Mouse (Mus musculus) right cerebral cortex, postnatal 14 days (tissue): ENCODE results near the gene Gsg1l.

Experiments
- DNase-seq: peaks from one replicate; pipeline ENCODE4 v3.0.0; 2022

Gene Gsg1l

DNA sequence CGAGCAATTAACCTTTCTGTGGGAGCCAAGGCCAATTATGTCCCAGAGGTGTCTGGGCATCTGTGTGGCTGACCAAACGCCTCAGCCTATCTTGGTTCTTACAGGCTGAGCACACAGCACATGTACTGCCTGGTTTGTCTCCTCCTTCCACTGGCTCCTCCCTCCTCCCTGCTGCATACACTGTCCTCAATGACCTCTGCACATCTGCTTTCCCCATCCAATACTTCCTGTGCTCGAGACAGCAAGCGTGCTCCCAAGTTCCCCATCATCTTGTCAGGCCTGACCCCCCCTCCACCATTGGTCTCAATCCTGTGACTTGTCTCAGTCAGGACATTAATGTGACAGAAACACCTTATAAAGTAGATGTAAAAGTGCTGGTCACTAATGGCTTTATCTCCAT is 108.3 kb downstream of the Gsg1l start:
- DNase-seq = no peak

DNA sequence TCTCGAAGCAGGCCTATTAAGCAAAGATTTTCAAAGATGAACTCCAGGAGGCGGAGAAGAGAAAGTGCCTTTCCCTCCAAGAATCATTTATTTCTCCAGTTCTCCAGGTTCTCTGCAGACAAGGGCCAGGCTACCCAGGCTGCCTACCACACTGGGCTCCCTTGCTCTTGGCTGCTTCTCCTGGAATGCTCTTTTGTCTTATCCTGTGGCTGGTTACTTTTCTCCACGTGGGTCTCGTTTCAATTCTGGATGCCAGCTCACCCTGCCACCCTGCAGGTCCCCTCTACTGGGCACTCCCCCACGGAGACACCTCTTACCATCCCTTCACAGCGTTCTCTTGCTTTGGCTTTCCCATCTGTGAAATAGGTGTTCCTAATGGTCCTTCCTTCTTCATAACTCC is 109.4 kb downstream of the Gsg1l start:
- no peak for DNase-seq

DNA sequence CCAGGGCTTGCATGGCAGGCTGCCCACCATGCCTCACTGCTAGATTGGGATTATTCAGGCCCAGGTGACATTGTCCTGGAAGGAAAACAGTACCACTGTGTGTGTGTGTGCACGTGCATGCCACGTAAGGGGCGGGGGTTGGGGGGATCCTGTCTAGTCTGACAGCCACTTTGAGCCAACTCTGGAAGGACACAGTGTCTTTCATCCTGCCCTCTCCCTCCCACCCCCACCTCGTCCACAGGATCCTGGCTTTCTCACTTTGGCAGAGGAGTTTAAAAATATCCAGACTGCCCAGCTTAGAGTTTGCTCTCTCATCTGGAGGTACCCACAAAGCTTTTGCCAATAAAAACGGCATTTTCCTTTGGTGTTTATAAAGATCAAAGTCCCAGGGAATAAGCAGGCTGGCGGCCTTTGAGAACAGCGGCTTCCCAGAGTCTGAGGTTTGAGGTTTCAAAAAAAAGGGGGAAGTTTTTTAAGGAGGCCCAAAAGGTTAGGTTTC is 110.0 kb downstream of the Gsg1l start:
- DNase-seq = no peak

DNA sequence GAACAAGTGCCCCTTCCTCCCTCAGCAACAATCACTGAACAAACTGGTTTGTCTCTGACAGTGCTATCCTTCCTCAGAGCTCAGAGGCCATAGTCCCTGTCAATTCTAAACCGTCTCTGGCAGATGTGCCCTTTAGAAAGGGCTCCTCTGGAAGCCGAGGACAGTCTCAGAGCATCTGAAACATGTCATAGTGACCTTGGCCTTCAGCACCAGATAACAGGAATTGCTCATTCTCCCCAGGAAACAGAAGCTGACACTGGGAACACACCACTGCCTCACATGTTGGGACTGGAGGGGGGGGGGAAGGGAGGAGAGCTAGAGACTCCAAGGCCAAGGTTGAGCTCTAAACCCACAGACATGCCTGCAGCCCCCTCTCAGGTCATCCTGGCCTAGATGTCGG is 113.1 kb downstream of the Gsg1l start:
- DNase-seq = no peak

DNA sequence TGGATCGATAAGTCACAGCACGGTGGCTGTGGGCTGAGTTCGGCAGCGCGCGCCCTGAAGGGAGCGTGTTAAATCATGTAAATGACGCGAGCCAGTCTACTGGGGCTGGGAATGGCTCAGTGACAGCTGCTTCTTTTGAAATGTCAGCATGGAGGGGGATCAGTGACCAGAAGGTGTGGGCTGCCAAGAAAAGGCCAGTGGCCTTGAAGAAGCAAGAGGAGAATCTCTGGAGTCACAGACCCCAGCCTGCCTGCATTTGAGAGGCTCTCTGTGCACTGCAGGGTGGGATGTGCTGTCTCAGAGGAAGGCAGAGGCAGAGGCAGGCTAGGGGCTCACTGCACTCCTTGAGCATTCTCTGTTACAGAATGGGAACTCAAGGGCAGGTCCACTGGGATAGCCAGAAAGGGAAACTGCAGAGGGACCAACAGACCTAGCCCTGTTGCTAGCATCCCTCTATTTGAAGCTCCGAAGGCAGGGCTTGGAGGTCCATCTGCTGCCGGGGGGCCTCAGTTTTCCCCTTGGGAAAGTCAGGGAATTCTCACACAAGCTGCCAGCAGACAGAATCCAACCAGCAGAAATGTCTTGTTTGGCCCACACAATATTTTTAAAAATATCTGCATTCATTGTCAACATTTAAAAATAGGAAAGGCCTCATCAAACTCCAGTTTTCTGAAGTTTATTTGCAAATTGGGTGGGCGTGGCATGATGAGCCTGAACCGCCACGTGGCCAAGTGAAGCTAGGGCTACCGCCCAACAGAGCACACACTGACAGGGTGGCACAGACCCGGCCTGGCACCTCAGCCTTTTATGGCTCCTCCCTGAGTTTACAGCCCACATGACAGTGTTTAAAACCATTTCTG is 115.6 kb downstream of the Gsg1l start:
- DNase-seq = no peak

DNA sequence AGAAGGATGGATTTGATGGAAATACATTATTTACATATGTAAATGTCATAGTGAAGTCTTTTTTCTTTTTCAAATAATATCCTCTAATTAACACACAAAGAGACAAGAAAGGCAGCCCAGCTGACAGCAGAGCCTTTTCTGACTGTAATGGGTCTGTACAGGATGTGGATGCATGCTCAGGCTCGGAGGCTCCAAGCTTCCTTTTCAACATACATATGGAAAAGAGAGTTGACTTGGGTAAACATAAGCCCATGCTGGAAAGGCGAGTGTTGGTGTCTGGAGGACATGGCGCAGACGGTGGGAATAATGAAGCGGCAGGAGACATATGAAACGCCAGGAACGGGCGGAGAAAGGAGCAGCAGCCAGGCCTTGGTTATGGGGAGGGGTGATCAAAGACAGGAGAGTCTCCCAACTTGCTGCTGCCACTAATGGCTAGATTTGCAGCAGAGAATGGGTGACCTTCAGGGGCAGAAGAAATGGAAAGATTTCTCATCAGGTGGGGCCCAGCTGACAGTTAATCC is 118.1 kb downstream of the Gsg1l start:
- DNase-seq = no peak

DNA sequence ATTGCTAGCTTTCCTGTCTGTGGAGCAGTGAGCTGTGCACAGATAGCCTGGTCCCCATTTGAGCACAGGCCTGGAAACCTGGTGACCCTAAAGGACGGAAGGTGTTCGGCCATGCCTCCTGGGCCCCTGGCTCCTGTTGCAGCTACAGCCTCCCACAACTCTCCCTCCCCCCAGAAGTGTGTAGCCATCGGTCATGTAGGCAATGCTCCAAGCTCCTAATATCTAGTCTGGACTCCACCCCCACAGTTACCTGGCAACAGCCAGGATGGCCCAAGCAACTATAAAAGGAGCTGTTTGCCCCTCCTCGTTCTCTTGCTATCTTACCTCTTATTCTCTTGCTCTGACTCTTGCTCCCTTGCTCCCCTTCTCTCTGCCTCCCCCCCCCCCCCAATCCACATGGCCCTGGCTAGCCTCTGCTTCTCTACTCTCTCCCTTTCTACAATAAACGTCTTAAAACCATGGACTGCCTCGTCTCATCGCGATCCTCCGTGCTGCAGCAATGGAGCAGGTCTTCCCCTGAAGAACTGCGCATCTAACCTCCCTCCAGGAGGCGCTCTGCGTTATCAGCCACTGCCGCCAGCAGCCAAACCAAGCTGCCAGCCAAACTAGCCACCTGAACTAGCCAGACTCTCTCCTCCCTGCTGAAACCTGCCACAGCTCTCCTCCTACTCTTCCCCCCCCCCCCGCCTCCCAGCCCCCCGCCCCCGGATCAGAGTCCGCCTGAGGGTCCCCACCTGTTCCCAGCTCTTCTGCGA is 122.7 kb downstream of the Gsg1l start:
- DNase-seq = no peak

DNA sequence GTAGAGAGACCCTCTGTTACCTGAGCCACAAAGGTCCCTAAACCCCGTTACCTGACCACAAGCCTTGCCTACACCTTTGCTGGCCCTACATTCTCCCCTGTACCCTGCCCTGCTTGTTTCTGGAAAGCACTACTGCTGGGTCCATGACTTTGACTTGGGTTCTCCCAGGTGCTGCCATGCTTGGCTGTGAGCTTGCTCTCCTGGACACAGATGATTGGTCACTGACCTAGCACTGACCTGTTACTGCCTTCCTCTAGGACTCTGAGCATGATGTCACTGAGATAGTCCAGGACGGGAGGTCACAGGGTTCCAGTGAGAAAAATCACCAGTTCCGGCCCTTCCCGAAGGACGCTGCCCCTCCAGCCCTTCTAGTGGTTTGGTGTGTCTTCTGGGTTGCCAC is 123.4 kb downstream of the Gsg1l start:
- no peak for DNase-seq

DNA sequence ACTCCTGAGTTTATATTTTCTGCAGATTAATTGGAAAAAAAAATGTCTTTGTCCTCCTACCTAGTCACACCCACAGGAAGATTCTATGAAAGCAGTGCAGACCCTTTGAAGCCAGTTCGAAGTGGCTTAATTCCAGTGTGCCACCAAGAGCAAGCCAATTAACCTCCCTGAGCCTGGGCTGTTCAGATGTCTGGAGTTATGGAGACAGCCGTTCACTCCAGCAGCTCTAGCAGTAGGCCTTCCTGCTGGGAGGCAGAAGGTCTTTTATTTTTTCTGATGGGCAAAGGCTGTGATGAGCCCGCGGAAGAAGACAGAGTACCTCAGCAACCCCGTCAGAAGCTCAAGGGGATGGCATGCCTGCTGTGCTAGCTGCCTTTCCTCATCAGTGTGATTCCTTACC is 127.2 kb downstream of the Gsg1l start:
- no peak for DNase-seq

DNA sequence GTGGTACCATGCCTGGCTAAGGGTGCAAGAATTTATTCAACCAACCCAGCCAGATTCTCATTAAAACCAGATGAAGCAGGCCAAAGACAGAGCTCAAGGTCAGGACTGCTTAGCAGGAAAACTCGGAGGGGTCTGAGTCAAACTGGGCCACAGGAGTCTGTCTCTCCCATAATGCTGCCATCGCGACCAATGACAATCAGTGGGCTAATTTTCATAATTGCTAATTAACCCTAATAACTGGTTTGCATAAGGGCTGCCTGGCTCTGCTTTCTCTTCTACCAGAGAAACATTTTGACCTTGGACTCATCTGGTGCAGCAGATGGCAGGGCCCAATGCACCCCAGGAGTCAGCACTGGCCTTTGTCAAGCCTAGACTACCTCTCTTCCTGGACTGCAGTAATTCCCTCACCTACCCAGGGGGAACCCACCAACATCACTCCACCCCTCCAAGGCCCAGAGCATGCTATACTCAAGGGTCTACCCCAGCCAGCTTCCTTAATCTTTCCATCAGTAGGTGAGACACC is 127.8 kb downstream of the Gsg1l start:
- DNase-seq = no peak

DNA sequence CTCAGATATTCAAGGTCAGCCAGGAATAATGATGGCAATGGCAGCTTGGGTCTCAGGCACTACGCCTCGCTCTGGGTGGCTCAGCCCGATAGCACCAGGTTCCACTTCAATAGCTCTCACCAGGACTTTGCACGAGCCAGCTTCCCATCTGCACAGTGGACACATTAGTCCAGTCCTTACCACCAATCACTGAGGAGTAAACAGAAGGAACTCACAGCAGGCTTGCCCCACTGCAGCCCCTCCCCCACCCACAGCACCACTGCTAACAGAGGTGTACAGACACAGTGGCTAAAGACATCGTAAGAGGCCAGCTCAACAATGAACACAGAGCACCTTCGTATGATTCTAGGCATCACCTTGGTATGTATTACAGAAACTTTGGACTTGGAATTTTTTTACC is 128.4 kb downstream of the Gsg1l start:
- DNase-seq = no peak

DNA sequence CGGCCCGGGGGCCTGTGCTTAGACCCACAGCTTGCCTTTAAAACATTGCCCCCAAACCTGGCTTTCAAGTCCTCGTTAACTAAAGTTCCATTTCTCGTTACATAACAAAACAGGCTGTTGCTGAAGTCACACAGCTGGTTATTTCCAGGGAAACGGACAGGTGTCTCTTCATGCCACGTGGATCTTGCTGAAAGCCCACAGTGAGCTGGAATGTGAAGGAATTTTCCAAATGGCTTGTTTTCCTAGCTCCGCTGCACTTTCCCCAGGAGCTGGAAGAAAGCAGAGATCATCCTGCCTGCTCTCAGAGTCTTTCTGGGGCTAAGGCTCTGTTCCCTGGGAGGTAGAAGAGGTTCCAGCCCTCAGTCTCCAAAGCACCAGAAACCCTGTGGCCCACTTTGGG is 130.3 kb downstream of the Gsg1l start:
- no peak for DNase-seq

DNA sequence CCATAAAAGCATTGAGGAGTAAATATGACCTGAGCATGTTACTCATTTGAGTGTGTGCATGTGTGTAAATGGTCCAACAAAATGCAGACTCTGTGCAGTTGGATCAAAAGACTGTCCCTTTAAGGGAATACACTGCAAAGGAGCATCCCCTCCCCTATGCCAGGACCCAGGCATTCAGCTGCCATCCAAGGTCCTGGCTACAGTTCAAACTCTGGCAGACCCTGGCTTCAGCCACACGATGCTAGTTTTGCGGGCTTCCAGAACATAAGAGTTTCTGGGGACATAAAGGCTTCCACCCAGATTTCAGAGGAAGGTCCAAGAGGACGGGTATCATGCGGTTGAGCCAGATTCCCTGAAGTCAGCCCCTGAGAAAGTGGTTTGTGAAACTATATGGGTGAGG is 133.2 kb downstream of the Gsg1l start:
- no peak for DNase-seq

DNA sequence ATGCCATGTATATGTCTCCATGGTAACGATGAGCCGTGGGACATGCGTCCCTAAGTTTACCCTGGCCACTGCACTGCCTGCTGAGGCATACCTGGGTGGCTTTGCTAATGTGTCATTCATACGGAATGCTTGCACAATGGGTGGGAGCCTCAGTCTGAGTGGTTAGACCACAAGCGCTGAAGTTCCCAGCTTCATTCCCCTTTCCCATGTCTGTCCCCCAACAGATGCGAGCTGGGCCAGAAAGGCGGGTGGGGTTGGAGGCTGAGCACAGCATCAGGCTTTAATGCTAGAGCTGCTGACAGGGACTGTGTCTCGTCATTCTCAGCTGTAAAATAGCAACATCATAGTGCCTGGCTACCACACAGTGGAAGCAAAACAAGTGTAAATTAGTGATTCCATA is 136.3 kb downstream of the Gsg1l start:
- no peak for DNase-seq

DNA sequence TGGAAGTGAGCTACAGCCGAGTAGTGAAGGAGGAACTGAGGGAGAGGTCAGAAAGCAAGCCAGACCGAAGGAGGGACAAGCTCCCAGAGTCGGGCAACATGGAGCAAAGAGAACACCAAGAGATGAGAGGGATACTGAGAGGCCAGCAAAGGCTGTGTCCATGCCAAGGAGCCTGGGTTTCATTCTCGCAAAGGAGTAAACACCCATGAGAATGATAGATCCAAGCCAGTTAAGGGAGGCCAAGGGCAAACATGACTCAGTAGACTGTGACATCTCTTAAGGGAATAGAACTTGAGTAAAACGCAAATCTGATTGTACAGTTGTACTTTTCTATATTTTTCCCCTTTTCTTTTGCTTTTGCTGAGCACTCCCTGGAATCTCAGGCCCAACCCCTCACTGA is 137.6 kb downstream of the Gsg1l start:
- no peak for DNase-seq

DNA sequence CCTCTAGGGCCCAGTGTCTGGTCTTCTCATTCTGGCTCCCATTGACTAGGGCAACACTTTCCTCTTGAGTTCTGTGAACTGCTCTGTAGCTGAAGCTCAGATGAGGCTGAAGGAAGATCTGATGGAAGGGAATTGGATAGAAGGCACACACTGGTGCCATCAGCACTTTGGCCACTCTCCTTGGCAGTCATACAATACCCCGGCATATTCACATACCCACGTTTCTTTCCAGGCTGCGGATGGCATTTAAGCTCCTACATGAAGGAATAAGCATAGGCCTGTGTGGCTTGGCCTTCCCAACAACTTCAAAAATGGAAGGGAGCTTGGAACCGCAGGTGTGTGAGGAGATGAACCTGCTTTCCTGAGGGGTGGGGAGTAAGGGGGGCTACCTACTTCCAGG is 138.7 kb downstream of the Gsg1l start:
- no peak for DNase-seq

DNA sequence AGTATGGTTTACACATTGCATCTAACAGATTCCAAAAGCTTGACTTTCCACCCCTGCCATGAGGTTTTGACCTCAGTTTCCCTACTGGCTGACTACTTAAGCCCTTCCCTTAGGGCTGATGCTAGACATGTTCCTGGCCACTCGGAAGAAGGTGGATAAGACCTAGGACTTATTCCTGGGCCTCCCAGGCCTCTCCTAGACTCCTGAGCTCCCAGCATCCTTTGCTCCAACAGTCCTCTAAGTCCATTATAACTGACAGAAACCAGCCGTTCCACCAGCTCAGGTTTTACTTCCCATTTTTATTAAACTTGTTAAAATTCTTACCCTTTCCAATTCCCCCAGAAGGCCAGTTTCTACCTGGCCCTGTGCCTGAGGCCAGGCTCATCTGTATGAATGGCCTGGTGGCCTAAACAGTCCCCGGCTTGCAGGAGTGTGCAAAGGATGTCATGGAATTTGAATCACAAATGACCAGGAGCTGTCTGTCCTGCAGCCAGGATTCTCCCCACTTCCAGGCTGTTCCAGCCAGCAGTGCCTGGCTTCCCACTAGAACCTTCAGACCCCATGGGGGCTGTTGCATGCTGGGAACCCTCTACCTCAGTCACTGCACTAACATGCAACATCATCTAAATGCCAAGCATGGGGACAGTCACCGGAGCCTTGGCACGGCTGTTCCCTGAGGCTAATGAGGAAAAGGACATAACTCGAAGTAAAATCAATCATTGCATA is 139.7 kb downstream of the Gsg1l start:
- DNase-seq = no peak

DNA sequence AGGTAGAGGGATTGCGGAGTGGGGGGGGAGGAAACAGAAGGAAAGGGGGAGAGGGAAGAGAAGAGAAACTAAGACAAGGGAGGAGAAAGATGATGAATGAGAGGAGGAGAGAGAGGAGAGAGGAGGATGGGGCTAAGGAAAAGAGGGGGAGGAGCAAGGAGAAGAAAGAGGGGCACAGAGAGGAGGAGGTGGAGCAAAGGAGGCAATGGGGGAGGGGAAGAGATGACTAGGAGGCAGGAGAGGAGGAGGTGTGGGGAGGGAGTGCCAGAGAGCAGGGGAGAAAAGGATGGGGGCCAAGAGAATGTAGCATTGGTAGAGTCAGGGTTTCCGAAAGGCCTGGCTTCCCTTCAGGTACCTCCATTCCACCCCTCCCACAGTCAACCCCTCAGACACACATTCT is 147.9 kb downstream of the Gsg1l start:
- no peak for DNase-seq

DNA sequence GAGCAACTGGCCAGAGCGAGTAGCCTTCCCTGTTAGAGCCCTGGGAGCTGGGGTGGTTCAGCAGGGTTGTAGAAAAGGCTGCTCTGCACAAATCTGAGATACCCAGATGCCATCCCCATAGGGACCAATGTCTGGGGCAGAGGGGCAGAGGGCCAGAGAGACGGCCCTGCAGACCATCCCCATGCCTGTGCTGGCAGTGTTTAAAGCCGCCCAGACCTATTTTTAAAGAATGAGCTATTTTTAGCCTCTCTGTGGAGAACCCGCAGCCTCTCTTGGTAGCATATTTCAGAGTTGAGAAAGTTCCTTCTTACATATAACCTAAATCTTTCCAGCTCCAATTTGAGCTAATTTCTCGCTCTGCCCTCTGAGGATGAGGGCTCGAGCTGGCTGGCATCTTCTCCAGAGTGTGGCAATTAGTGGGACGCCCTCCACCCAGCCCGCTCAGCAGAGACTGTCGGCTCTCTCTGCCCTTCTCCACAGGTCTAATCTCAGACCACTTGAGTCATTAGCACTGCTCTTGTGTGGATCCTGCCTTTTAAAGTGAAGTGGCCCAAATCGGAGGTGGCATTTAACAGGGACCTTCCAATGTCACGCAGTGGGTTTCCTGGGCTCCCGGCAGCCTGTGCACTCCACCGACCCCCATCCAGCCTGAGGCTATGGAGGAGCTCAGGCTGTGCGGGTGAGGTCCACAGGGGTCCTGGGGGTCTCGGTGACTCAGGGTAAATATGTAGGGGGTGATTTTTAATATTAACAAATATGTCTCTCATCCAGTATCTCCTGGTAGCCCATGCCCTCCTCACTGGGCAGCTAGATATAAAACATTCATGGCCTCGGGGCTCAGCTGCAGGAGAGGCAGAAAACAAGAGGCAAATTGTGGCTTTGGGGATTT is 148.6 kb downstream of the Gsg1l start:
- no peak for DNase-seq

DNA sequence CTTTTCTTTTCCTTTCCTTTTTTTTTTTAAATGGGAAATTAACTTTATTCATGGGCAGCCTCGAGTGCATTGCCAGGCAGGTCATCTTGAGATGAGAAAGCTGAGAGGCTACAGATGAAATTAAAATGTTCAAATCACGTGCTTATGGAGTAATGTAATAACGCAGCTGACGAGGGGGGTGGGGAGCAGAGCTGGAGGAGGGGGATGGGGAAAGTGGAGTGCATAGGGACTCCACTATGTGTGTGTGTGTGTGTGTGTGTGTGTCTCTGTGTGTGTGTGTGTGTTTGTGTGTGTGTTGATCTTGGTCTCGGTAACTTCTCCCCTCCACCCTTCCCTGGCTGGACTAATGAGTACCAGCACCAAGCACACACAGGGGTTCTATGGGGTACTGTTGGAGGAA is 150.6 kb downstream of the Gsg1l start:
- DNase-seq = no peak

DNA sequence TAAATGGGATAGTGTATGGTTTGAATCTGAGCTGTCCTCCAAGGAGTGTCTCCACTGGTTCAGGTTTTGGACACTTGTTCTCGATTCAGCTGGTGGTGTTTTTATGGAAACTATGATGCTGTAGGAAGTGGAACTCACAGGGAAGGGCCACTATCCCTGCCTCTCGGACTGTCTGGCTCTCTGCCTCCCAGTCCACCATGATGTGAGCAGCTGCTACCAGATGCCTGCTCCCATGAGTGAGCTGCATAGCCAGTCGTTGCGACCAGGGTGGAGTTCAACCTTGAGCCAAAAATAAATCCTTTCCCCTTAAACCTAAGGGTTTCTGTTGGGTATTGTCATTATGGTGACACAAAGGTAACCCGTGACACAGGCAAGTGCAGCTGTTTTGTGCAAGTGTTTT is 158.2 kb downstream of the Gsg1l start:
- no peak for DNase-seq

DNA sequence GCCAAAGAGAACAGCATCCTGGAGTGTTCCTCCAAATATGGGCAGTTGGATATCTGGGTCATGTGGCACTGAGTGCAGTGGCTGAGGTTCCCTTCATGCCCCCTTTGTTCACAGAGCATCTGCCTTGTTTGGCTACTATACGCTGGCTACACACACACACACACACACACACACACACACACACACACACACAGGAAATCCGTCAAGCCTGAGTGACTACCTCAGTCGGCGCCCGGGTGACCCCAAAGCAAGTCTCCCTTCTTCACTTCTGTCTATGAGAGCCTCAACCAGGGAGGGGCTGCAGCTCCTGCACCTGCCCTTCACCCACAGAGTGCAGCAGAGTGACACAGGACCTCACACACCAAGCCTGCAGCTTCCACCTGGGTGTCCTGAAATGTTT is 161.4 kb downstream of the Gsg1l start:
- no peak for DNase-seq
